Mouse (Mus musculus) brain, adult 2 months (tissue): ENCODE measurements around the gene C8b.

Experiments
- DNase-seq: peaks from one replicate; pipeline ENCODE4 v3.0.0; 2011; ENCODE audit warnings: low read depth, low spot score

Gene C8b

DNA sequence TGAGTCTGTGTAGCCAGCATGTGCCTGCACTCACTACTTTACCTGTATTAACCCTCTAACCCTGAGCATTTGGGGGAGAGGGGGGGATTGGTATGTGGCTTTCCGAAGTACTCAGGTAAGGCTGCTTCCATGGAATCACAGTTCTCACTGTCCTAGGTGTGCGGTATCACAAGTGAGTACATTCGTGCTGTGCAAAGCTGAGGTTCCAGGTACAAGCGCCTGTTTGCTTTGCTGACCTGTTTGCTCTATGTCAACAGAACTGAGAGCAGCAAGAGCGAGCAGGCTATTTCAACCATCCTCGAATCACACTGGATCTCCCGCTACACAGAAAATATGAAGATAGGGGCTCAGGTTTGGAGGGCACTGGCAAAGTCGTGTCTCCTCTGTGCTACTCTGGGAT, at the start of gene C8b:
TSS of gene C8b (plus strand) at position 253 of the 400 bp plus-strand sequence.
- DNase-seq, result no peak

DNA sequence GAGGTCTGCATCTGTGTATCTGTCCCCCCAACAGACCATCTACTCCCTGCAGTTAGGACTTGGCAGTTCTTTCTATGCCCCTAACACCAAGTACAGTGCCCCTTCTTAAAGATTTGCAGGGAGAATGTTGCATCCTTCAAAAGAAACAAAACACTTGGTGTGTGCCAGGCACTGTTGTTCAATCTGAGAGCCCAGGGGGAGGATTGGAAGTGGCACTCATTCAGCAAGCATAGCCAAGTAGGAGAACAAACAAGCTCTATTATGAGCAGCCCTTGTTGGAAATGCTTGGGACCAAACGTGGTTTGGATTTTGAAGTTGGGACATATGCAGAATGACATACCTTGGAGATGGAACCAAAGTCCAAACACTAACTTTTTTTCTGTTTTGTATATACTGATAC, 49.6 kb upstream of the C8b start:
- peak; percentile 76 for DNase-seq

DNA sequence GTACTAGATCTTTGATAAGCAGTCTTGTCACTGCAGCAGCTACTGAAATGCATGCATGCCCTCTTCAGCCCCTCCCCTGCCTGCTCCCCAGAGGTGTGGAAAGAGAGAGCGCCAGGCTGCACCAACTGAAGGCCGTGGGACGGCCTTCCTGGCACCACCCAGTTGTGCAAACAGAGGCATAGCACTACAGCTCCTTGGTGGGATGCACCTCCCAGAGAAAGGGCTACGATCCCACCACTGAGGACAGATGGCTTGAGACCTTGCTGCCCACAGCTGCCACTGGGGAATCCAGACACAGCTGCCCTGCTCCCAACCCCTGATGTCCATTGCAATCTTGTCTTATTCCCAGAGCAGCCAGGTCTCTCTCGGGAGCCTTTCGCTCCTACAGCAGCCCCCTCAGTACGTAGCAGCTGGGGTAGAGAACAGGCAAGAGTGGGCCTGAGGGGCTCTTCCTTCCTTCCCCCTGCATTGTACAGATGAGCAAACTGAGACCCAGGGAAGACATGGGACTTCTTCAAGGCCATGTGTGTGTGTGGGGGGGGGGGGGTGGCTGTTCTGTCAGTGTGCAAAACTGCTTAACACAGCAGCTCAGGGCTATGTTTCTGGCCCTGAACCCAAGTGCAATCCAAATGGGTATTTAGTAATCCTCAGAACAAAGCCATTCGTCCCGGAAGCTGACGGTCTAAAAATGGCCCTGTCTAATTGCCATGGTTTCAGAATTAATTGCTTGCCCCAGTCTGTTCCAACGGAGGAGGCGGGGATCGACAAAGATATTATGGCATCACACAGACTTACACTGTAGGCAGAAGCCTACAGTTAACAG, 46.9 kb upstream of the C8b start:
- peak; percentile 85 for DNase-seq

DNA sequence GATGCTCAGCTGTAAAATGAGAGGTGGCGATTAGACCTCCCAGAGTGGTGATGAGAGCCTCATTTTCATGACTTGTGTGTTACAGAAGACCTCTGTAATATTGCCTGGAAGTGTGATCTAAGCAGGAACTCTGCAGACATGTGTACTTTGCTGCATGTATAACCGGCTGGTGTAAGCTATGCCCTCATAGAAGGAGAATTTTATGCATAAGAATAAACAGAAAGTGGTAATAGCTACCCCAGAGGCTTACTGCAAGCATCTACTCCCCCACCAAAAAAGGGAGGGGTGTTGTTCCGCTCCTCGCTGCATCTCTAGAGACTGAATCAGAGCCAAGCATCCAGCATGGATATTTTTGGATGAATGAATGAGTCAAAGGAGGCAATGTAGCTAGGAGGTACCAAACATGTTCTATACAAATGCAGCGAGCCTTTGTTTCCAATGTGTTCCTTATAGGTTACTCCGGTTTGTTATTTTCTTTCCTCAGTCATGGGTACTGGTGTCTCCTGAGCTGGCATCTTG, 42.5 kb upstream of the C8b start:
- peak; percentile 92 for DNase-seq

DNA sequence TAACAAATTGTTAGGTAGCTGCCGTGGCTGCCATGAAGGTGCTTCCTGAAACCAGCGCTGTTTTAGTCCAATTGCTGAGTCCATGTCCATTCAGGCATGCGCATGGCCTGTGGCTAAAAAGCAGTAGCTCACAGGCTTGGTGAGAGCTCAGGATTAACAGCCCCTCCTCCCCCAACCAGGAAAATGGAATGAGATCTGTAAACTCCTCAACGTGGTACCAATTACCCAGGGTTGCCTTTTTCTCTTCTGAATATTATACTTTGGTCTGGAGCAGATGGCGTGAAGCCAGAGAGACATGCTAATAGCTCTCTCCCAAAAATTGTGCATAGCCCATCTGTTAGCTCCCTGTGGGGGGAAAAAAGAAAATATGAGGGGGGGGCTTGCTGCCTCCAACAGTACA, 41.9 kb upstream of the C8b start:
- DNase-seq, result peak; percentile 33

DNA sequence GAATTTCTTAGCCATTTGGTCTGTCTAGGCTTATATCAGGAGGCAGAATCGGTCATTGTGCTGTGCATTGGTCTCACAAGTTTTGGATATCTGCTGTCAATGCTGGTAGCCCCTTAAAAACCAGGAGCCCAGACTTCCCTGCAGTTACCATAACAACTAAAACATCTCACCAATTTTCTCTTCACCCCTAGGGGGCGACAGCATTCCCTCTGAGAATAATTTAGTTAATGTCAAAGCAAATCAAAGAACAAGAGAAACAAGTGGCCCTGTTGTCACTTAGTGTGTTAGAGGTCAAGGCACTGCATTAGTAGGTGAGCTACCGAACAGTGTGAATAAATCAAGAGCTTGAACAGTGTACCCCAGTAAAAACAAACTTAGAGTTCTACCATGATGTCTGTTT, 40.4 kb upstream of the C8b start:
- DNase-seq, result peak; percentile 47

DNA sequence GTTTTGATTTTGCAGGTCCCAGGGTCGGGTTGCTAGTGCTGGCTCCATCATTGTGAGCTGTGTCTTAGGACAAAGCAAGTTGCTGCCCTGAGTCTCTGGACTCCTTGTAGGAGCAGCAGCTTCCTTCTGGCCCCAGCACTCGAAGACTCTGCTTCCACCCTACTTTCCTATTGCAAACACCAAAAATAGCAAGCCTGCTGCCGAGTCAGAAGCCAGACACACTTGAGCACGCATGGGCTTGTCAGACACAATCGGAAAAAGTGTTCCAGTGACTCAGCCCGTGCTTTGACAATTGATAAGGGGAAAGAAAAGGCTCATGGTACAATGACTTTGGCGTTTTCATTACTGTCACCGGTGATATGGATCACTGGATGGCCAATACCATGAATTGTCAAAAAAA, 36.9 kb upstream of the C8b start:
- peak; percentile 72 for DNase-seq

DNA sequence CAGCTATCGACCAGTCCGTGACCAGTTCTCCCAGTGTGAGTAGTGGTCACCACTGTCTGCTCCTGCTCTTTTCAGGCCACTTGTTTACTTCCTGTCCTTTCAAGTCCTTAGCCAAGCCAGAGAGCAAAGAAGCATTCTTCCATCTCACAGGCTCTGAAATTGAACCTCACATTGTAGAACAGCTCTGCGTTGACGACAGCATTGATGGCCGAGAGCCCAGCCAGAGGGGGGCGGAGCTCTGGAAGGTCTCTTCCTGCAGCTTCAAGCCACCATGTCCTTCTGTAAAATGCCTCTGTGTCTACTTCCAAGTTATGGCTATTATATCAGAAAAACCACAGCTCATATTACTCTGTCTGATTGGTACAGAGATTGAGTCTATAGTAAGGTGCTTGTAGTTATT, 19.6 kb upstream of the C8b start:
- peak; percentile 40 for DNase-seq

DNA sequence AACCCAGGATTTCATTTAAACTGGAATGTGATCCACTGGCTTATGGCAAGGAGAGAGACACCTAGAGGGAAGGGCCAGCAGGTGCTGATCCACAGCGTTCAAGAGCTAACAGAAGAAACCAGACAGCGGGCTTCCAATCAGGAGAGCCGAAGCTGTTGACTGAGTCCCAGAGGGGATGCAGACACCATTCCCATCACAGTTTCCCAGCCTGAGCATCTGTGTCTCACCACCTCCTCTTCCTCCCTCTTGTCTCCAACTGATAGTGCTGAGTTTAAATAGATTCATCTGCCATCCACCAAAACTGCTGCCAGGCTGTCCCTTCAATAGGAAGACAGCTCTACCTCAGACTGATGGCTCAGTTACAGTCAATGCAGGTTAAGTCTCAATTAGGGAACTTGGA, 12.0 kb upstream of the C8b start:
- peak; percentile 59 for DNase-seq

DNA sequence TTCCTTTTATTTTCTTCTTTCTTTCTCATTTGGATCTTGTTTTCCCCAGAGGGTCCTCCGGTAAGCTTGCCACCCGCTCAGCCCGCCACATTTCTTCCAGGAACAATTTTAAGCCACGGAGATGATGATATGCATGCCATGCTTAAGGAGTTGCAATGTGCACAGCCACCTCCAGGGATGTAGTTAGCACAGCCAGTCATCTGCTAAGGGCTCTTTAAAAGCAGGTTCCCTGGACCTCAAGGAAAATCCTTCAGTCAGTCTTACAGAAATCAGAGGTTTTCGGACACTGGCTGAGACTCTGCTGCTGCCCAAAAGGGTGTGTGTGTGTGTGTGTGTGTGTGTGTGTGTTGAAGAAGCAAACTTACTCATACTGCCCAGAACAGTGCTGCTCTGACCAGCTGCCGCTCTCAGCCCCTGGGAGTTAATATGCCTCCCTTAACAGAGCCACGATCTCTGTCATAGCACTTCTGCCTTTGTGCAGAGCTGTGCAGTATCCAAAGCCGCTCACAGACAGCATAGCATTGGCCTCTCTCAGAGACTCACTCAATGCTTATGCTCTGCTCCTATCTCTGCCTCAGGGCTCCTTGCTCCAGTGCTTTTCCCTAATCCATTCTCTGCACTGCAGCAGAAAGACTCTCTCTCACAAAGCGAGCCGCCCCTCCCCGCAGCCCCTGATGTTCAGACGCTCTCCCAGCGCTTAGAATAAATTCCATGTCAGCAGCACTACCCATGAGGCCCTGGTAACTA, 5.1 kb upstream of the C8b start:
- peak; percentile 55 for DNase-seq

DNA sequence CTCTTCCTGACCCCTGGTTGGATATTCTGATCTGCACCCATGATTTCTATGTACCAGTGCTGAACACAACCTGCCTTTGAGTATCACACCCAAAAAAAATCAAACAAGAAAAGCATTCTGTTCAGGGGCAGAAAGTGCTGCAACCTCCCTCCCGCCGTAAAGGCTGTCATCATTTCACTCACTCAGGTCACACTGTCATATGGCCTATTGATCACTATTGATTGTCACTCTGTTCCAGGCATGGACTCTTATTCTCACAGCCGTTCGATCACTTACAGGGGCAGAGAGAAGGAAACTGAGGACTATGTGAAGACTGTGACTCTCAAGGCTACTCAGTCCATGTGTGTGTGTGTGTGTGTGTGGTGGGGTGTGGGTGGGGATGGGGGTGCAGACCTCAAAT, 2.1 kb downstream of the C8b start:
- DNase-seq, result no peak

DNA sequence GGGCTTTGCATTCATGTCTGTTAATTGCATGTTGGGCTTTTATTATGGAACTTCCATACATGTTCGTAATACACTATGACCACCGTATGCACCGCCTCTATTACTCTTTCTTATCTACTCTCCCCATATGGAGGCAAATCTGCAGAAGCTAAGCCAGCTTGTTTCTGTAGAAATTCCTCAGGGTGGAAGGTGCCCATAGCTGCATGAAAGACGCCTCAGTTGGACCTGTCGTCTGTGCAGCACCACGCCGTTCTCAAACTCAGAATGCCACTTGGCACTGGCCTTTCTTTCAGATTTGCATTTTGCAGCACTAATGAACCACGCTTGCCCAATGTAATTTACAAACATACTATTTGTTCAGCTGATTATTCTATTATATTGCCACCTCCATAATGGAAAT, 3.5 kb downstream of the C8b start:
- DNase-seq, result no peak

DNA sequence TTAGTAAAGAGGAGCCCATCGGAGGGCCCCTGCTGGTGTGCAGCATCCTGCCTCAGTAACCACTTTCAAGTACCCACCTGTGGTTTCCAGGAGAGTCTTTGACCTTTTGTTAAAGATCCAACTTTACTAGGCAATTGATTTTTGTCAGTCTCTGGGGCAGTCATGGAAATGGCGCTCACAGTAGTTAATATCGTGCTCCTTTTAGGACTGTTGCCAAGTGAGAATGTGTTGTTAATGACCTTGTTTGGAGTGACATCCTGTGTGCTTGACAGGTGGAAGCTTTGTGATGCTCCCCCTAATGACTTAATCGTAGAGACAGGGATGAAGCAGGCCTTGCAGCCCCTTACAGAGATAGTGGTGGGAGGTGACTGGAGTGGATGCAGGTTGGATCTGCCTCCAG, 4.2 kb downstream of the C8b start:
- DNase-seq, result no peak

DNA sequence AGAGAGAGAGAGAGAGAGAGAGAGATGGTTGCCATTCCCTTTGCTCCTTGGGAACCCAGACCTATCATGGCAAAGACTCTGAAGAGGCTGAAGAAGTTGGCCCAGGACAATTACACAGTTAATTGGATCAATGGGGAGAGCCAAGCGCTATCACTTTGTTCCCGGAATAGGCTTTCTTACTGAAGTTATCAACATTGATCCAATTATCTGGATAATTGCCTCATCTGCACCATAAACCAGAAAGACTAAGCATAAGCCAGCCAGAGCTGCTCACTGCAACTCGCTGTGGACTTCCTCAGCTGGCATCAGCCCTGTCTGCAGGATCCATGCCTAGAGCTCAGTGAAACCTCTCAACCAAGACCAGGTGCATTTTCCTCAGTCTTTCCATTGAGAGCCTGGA, 9.5 kb downstream of the C8b start:
- no peak for DNase-seq

DNA sequence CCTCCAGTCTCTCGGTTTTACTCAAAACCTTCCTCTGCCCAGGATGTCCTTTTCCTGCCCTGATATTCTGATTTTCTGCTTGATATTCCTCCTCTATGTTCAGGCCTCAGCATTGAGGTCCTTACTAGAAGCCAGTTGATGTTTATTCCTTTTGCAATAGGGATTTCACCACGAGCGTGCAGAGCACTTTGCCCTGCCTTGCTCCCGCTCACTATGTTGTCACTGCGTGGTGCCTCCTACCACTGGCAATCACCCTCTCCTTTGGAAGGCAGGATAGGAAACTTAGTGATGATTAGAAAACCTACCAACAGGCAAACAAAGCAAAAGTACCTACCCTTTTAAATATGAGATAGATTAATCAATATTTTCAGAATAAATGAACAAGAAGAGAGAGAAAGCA, 13.3 kb downstream of the C8b start:
- DNase-seq, result no peak

DNA sequence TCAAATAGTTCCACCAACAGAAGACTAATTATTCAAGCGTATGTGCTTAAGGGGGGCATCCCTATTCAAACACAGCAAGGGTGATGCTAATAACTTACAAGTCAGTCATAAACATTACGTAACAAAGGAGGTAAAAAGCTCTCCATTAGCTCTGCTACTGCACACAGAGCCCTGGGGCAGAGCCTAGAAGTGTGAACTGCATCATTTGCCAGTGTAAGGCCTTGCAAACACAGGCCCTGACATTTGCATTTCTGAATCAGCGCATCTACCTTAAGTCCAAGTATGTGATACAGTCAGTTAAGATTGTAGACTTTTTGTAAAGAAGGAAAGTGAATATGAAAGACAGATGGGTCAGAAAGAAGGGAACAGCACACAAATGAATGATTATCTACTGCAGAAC, 15.3 kb downstream of the C8b start:
- DNase-seq, result no peak

DNA sequence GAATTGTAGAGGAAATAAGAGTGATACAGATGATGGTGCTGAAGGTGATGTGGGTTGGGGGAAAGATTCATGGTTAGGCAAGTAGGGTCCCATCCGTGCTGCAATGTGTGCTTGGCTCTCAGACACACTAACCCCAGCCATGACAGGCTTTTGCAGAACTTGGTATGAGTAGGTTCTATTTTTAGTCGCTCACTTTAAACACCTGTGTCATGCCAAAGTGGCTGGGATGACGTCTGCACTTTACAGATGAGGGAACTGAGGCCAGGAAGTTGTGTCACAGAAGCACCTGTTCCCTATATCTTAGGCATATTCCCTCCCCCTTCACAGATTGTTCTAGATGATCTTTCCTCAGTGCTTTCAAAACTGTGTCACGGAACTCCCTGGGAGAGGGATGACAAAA, 16.2 kb downstream of the C8b start:
- no peak for DNase-seq

DNA sequence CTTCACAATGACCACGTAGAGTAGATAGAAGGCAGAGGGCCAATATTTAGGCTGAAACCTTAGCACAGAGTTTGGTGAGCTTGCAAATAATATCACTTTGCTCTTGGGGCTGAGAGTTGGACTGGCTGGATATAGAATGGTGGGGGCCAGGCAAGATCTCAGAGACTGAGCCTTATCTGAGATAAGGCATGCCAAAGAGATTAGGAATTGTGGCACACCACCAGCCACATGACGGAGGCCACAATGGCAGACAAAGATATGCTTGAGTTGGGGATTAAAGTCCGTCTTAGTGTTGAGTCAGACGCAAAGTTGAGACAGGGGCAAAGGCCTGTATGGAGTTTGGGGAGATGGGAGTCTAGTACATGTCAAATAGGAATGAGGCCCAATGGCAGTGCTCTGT, 26.0 kb downstream of the C8b start:
- no peak for DNase-seq

DNA sequence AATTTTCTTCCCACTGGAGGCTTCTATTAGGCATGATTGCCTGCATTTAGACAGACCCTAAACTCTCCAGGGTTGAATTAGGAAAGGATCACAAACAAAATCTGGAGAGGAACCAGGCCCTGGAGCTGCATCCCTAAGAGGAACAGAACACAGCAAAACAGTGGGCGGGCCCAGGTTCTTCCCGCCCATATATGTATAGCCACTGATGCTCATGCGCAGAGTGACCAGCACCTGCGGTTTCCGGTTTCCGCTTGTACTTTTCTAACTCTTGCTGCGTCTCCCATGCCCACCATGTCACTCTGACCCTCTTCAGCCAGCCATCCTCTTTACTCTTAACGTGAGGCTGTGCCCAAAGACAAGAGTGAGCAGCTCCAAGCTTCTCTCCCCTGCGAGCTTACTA, 32.8 kb downstream of the C8b start:
- DNase-seq, result no peak

DNA sequence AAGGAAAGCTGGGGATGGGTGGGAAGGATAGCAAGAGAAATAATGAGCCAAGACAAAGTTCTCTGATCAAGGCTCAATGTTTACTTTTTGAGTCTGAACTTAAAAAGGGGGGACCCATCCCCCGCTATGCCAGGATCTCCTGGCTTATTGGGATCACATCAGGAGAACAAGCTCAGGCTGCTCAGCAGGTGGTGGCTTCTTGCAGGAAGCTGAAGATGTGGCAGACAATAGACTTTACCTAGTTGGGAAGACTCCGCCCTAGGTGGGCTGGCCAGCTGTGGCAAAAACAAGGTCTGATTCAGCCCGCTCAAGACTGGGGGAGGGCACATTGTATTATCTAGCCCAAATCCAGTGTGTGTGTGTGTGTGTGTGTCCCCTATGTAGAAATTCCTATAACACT, 35.5 kb downstream of the C8b start:
- no peak for DNase-seq

DNA sequence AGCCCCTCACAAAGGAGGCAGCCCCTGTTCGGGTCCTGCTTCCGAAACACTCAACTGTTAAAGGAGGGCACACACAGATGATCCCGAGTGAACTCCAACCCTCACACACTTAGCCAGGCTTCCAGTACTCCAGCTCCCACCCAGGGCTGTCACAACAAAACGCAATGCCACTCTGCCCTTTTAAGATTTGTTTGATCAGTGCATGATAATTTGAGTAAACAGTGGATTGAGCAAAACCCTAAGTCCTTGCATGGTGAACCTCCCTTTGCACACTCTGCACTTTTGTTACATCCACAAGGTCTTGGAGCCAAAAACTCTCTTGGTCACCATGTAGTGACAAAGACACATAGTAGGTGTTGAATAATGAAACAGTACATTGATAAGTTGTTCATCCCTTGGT, 38.0 kb downstream of the C8b start:
- no peak for DNase-seq

DNA sequence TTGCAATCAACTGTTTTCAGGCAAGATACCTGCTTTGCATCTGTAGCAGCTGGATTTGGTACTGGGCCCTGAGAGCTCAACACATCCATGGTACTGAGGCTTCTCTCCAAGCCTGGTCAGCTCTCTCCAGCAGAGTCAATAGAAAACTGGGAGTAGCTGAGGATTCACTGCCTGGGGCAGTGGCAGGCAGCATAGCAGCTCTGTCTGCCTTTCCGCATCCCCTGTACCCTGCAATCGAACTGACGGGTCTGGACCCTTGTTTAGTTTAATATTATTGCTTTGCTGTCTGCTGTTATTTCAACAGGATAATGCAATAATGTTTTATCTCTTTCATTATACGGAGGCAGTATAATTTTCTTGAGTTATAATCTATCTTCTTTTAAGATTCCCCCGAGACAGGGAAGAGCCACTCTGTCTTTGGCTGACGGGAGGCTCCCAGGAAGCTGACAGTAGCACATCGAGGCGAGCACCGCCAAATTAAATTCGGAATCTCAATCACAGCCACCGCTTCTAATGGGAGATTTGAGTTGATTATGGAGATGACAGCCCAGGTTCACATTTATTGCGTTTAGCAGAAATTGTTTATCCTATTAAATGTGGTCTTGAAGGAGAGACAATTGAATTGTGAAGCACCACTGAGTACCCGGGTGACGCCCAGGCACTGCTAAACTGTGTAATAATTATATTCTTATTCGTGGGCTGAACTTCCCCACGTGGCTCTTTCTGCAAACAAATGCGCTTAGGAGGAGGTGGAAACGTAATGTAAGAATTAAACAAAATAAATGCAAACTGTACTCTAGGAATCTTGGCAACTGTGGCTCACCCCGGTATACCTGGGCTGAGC, 39.5 kb downstream of the C8b start:
- DNase-seq, result peak; percentile 10
